Mouse (Mus musculus) testis, postnatal 10 days (tissue): Measurements from ENCODE around the gene Tmem251.
A peak's percentile ranks its signal among the peaks of the same experiment; 100 is the strongest.

Source experiments
- DNase-seq: peaks from one replicate; pipeline ENCODE4 v3.0.0; 2021; ENCODE audit warnings: low spot score

Gene Tmem251

GRCm38 (mm10) chr12:102743589-102744574 is at the start of gene Tmem251, which contains the start of gene Moap1:
Gene Tmem251 (plus strand): TSS chr12:102743762.
Gene Moap1 (minus strand): TSS chr12:102743661.
- peak; percentile 89 for DNase-seq

GRCm38 (mm10) chr12:102695369-102696239 is 48.0 kb upstream of the Tmem251 start:
- no peak for DNase-seq

- DNase-seq: no peak
Measured at GRCm38 (mm10) chr12:102696635-102697354, 46.8 kb upstream of the Tmem251 start.

- no peak for DNase-seq
Measured at GRCm38 (mm10) chr12:102697381-102697780, 46.2 kb upstream of the Tmem251 start.

GRCm38 (mm10) chr12:102698089-102698684 is 45.4 kb upstream of the Tmem251 start:
- no peak for DNase-seq

- DNase-seq: no peak
Measured at GRCm38 (mm10) chr12:102699156-102699555, 44.4 kb upstream of the Tmem251 start.

- DNase-seq: no peak
Measured at GRCm38 (mm10) chr12:102700453-102700852, 43.1 kb upstream of the Tmem251 start.

- no peak for DNase-seq
Measured at GRCm38 (mm10) chr12:102701691-102702207, 41.8 kb upstream of the Tmem251 start.

- peak; percentile 93 for DNase-seq
Measured at GRCm38 (mm10) chr12:102702356-102703110, 41.0 kb upstream of the Tmem251 start.

GRCm38 (mm10) chr12:102703111-102703412 is 40.5 kb upstream of the Tmem251 start:
- DNase-seq: no peak

GRCm38 (mm10) chr12:102703441-102703840 is 40.1 kb upstream of the Tmem251 start:
- no peak for DNase-seq

- no peak for DNase-seq
Measured at GRCm38 (mm10) chr12:102703921-102704408, 39.6 kb upstream of the Tmem251 start.

- peak; percentile 76 for DNase-seq
Measured at GRCm38 (mm10) chr12:102704457-102705198, 38.9 kb upstream of the Tmem251 start, which contains the start of gene Itpk1. Gene Itpk1 (minus strand): TSS chr12:102704930.

GRCm38 (mm10) chr12:102705216-102705871 is 38.2 kb upstream of the Tmem251 start:
- DNase-seq: peak; percentile 98

GRCm38 (mm10) chr12:102705906-102706640 is 37.5 kb upstream of the Tmem251 start:
- DNase-seq: no peak

- DNase-seq: no peak
Measured at GRCm38 (mm10) chr12:102706833-102707463, 36.6 kb upstream of the Tmem251 start.

GRCm38 (mm10) chr12:102708220-102708619 is 35.3 kb upstream of the Tmem251 start:
- DNase-seq: no peak

- no peak for DNase-seq
Measured at GRCm38 (mm10) chr12:102709896-102710295, 33.7 kb upstream of the Tmem251 start.
